Mouse (Mus musculus) heart, postnatal 0 days (tissue): ENCODE results near the gene Trim6.

Experiments used
- CTCF ChIP-seq: IDR thresholded peaks from 2 replicates; pipeline ENCODE4 v1.5.1; 2016; ENCODE audit warnings: antibody characterized with exemption, control low read depth, low read depth
- EP300 ChIP-seq: IDR thresholded peaks from 2 replicates; pipeline ENCODE4 v1.6.1; 2016; ENCODE audit warnings: antibody characterized with exemption, low read depth

- TF ChIP-seq CTCF (no peak), EP300 (no peak)
Measured at GRCm38 (mm10) chr7:104179074-104179473, 39.5 kb upstream of the Trim6 start.
